Mouse (Mus musculus) hindbrain, postnatal 0 days (tissue): ENCODE results near the gene Gpr132. TPM values are rescaled to one million over a fixed set of nuclear protein-coding genes. Genes with fewer than 3 reads are reported as not detected.

Experiments used
- ATAC-seq: fragments of 200-750 bp; cut with Nextera tagmentation; 2 replicates; pipeline ENCODE4 v1.8.0; 2017; ENCODE audit warnings: mild to moderate bottlenecking, moderate TSS enrichment, moderate library complexity
- DNase-seq: peaks from one replicate; pipeline ENCODE4 v3.0.0-alpha.2; 2015; ENCODE audit warnings: low spot score
- H3K27ac ChIP-seq: fragments of 300-500 bp; sonication (generic); 2 replicates; pipeline ENCODE4 v1.5.1; 2014; ENCODE audit warnings: mild to moderate bottlenecking
- H3K27me3 ChIP-seq: fragments of 300-500 bp; sonication (generic); 2 replicates; pipeline ENCODE4 v1.6.1; 2014; ENCODE audit warnings: low read length, mixed read lengths; ENCODE audit not compliant: insufficient read depth
- H3K36me3 ChIP-seq: fragments of 300-500 bp; sonication (generic); 2 replicates; pipeline ENCODE4 v1.6.1; 2014; ENCODE audit warnings: low read length, mixed read lengths; ENCODE audit not compliant: insufficient read depth
- H3K4me1 ChIP-seq: fragments of 300-500 bp; sonication (generic); 2 replicates; pipeline ENCODE4 v1.6.1; 2014; ENCODE audit warnings: antibody characterized with exemption, low read length, mixed read lengths; ENCODE audit not compliant: insufficient read depth
- H3K4me2 ChIP-seq: fragments of 300-500 bp; sonication (generic); 2 replicates; pipeline ENCODE4 v1.6.1; 2014; ENCODE audit warnings: low read depth, mild to moderate bottlenecking, low read length, moderate library complexity, mixed read lengths
- H3K4me3 ChIP-seq: fragments of 300-500 bp; sonication (generic); 2 replicates; pipeline ENCODE4 v1.5.1; 2014; ENCODE audit warnings: low read length
- H3K9ac ChIP-seq: fragments of 300-500 bp; sonication (generic); replicated peaks from 2 replicates; pipeline ENCODE4 v1.6.1; 2014; ENCODE audit warnings: mild to moderate bottlenecking, low read length, moderate library complexity, mixed read lengths
- H3K9me3 ChIP-seq: fragments of 300-500 bp; sonication (generic); 2 replicates; pipeline ENCODE4 v1.6.1; 2016; ENCODE audit warnings: low read length, mixed read lengths
- CTCF ChIP-seq: IDR thresholded peaks from 2 replicates; pipeline ENCODE4 v1.5.1; 2016; ENCODE audit warnings: antibody characterized with exemption, control low read depth, low read depth
- WGBS: fragments of 180-500 bp; shearing (Covaris S2); extraction: QIAGEN DNeasy Blood & Tissue Kit; methylation state at CpG from one replicate; pipeline ENCODE4 v1.1.7; 2014; 5-methylcytosine and 5-hydroxymethylcytosine counted together
- polyA plus RNA-seq: library from polyadenylated mRNA; unstranded; fragments of >200 nt; fragmentation: Nextera tagmentation; extraction: Ambion mirVana; gene quantifications from 2 replicates; pipeline ENCODE4 v1.2.1, GENCODE M21; 2015
- total RNA-seq: library from RNA; depleted of rRNA; stranded (reverse); fragments of >200 nt; gene quantifications from 2 replicates; pipeline ENCODE4 v1.2.3, GENCODE M21; 2014

Gene Gpr132
- total and polyA plus RNA-seq, 2 experiments from 2014 or later: 0.05 to 0.10 TPM

GRCm38 (mm10) chr12:112835046-112835445, 33.0 kb downstream of the Gpr132 start:
- ATAC-seq (no peak), DNase-seq (no peak)
- H3K36me3 ChIP-seq: 0 out of 2 replicates have a peak, but pooled peaks cover 4% of the 10 kb centered on the region
- WGBS: 58% methylated on average over 2 of the region's 2 CpGs
- no peak overlapping the region for H3K4me2 ChIP-seq
- peaks cover 7% of the 10 kb centered on the region for H3K4me1 ChIP-seq
- H3K27me3 ChIP-seq: no peaks in the 10 kb centered on the region
- H3K9me3 ChIP-seq: no peaks in the 10 kb centered on the region
- H3K4me3 ChIP-seq: no peak overlapping the region
- no peak for TF ChIP-seq CTCF
- H3K27ac ChIP-seq: no peak overlapping the region
- no peak overlapping the region for H3K9ac ChIP-seq

GRCm38 (mm10) chr12:112833527-112833926, 34.5 kb downstream of the Gpr132 start:
- no peak for ATAC-seq

GRCm38 (mm10) chr12:112832411-112832810, 35.6 kb downstream of the Gpr132 start:
- 95% methylated on average over 5 of the region's 5 CpGs for WGBS
- H3K9me3 ChIP-seq: no peaks in the 10 kb centered on the region
- no peak for TF ChIP-seq CTCF
- ATAC-seq (no peak), DNase-seq (no peak)
- H3K36me3 ChIP-seq: 0 out of 2 replicates have a peak, but pooled peaks cover 4% of the 10 kb centered on the region
- H3K27ac ChIP-seq: no peak overlapping the region
- H3K4me1 ChIP-seq: peaks cover 14% of the 10 kb centered on the region
- H3K4me3 ChIP-seq: no peak overlapping the region
- no peaks in the 10 kb centered on the region for H3K27me3 ChIP-seq
- no peak overlapping the region for H3K9ac ChIP-seq
- no peak overlapping the region for H3K4me2 ChIP-seq

More at GRCm38 (mm10) chr12:112833527-112833926, 34.5 kb downstream of the Gpr132 start:
- no peak overlapping the region for H3K4me2 ChIP-seq
- 0 out of 2 replicates have a peak, but pooled peaks cover 4% of the 10 kb centered on the region for H3K36me3 ChIP-seq
- TF ChIP-seq CTCF: no peak
- DNase-seq: no peak
- no peaks in the 10 kb centered on the region for H3K27me3 ChIP-seq
- H3K9ac ChIP-seq: no peak overlapping the region
- no peak overlapping the region for H3K4me3 ChIP-seq
- H3K27ac ChIP-seq: no peak overlapping the region
- H3K4me1 ChIP-seq: peaks cover 7% of the 10 kb centered on the region
- no peaks in the 10 kb centered on the region for H3K9me3 ChIP-seq
- 87% methylated on average over 6 of the region's 6 CpGs for WGBS

GRCm38 (mm10) chr12:112830570-112830969, 37.5 kb downstream of the Gpr132 start:
- 85% methylated on average over 3 of the region's 3 CpGs for WGBS
- Histone ChIP-seq H3K27me3 (no peaks in the 10 kb centered on the region), H3K27ac (no peak overlapping the region), H3K9ac (peak overlapping the region; percentile 80), H3K4me3 (peak overlapping the region; percentile 74), H3K4me2 (peak overlapping the region; percentile 87), H3K36me3 (0 out of 2 replicates have a peak, but pooled peaks cover 4% of the 10 kb centered on the region), H3K9me3 (no peaks in the 10 kb centered on the region), H3K4me1 (peaks cover 17% of the 10 kb centered on the region)
- no peak for DNase-seq
- no peak for TF ChIP-seq CTCF
- no peak for ATAC-seq

GRCm38 (mm10) chr12:112830141-112830540, 37.9 kb downstream of the Gpr132 start:
- H3K4me3 ChIP-seq: peak overlapping the region; percentile 74
- peak overlapping the region; percentile 80 for H3K9ac ChIP-seq
- peak overlapping the region; percentile 81 for H3K27ac ChIP-seq
- DNase-seq (no peak), ATAC-seq (no peak)
- 0 out of 2 replicates have a peak, but pooled peaks cover 4% of the 10 kb centered on the region for H3K36me3 ChIP-seq
- 34% methylated on average over 2 of the region's 2 CpGs for WGBS
- H3K9me3 ChIP-seq: no peaks in the 10 kb centered on the region
- peaks cover 17% of the 10 kb centered on the region for H3K4me1 ChIP-seq
- no peaks in the 10 kb centered on the region for H3K27me3 ChIP-seq
- H3K4me2 ChIP-seq: peak overlapping the region; percentile 87
- no peak for TF ChIP-seq CTCF

- no peaks in the 10 kb centered on the region for H3K9me3 ChIP-seq
- peaks cover 17% of the 10 kb centered on the region for H3K4me1 ChIP-seq
- peak within 1 kb of the TSS; percentile 85 for H3K9ac ChIP-seq
- ATAC-seq: peak; percentile 98
- H3K27ac ChIP-seq: peak within 1 kb of the TSS; percentile 90
- peak; percentile 99 for DNase-seq
- 0 out of 2 replicates have a peak, but pooled peaks have one; percentile 12 for TF ChIP-seq CTCF
- H3K4me2 ChIP-seq: peak within 1 kb of the TSS; percentile 87
- WGBS: 2% methylated on average over 36 of the region's 72 CpGs
- H3K4me3 ChIP-seq: peak within 1 kb of the TSS; percentile 74
- no peaks in the 10 kb centered on the region for H3K27me3 ChIP-seq
- 0 out of 2 replicates have a peak, but pooled peaks cover 4% of the 10 kb centered on the region for H3K36me3 ChIP-seq
Observed at GRCm38 (mm10) chr12:112829244-112829864, 38.7 kb downstream of the Gpr132 start, which contains the start of gene Cdca4. Gene Cdca4 (minus strand): TSS chr12:112829423.
